Mouse (Mus musculus): Measurements from ENCODE around the gene Cables2.
"Not testable (repeated sequence)": the region's sequence is repeated elsewhere in the genome, so short reads cannot be mapped to it uniquely, and the experiment has no call there.

The Cables2 gene

GRCm38 (mm10) chr2:180279321-180279720, 6.0 kb upstream of the Cables2 start:
- DNase-seq (ENCODE audit: low read depth, low spot score): no peak

GRCm38 (mm10) chr2:180277773-180278320, 4.6 kb upstream of the Cables2 start:
- peak; percentile 82 for DNase-seq (ENCODE audit: low read depth, low spot score)

- no peak for DNase-seq (ENCODE audit: low read depth, low spot score)
Observed at GRCm38 (mm10) chr2:180276851-180277259, 3.6 kb upstream of the Cables2 start.

DNA sequence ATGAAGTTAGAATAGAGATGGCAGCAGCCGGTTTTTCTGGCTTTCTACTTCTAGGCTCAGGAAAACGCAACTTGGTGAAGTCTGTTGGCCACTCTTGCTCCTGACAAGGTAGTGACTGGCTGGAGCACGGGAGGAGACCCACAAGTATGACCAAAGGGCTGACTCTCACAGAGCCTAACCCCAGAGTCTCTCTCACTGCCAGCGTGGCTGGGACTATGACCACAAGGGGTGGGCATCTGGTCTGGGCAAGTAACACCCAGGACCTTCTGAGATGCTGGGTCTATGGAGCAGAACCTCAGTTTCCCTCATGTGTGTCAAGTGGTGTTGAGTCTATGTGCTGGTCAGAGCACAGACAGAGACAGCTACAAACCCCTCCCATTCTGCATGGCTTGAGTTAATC, 3.1 kb upstream of the Cables2 start:
- DNase-seq (ENCODE audit: low read depth, low spot score): no peak

GRCm38 (mm10) chr2:180275836-180276235, 2.5 kb upstream of the Cables2 start:
- DNase-seq (ENCODE audit: low read depth, low spot score): peak; percentile 99

GRCm38 (mm10) chr2:180274523-180274922, 1.2 kb upstream of the Cables2 start:
- no peak for DNase-seq (ENCODE audit: low read depth, low spot score)

DNA sequence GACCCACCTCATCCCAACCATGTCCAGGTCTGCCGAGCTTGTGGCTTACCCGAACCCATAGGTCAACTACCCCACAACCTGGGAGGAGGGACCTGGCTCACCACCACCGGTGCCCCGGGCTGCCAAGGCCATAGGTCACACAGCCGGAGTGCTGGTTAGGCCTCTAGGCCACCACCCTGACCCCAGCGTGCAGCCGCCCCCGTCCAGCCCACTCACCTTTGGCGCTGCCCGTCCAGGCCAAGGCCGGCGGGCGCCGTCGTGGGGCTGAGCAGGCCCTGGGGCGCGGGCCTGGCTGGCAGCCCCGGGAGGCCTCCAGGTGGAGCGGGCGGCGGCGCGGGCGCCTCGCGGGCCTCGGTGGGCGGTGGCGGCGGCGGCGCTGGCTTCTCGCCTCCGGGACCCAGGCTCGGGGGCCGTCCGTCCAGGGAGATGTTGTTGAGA, 393 bp downstream of the Cables2 start:
- DNase-seq (ENCODE audit: low read depth, low spot score): peak; percentile 27

DNA sequence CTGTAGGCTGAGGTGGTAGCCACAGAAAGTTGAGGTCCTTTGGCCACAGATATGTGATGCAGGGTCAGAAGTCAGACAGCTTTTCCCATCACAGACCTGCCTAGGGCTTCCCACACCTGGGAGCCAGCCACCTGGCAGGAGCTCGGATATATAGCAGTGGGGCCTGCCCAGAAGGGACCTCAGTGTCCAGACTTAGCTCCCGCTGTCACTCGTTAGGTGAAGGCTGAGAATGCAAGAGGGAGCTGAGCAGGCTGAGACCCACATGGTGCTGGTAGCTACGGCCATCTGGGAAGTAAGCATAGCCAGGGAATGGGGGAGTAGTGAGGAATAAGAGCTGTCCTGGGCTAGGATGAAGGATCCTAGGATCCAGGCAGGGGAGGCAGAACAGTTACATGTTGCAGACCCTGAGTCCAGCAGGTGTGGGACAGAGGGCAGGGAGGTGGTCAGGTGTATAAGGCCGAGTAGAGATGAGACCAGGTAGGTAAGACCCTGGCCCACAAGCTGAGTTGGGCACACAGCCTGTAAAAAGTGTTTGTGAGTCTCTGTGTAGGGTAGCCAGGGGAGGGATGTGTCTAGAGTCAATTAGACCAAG, 1.4 kb downstream of the Cables2 start:
- no peak for DNase-seq (ENCODE audit: low read depth, low spot score)

- no peak for DNase-seq (ENCODE audit: low read depth, low spot score)
Observed at GRCm38 (mm10) chr2:180270537-180271255, 2.6 kb downstream of the Cables2 start.

DNA sequence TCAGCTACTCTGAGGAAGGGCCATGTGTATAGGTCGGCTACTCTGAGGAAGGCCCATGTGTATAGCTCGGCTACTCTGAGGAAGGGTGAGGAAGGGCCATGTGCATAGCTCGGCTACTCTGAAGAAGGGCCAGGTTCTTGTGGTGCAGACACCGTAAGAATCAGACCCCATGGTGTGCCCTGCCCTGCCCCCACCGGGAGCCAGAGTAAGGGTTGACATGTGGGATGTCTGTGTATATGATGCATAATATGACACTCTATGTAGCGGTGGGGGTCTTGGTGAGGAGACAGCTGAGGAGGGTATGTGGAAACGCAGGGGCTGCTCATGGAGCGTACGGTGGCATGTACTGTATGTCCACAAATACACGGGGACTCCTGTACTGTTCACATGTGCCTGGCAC, 4.0 kb downstream of the Cables2 start:
- DNase-seq (ENCODE audit: low read depth, low spot score): no peak

DNA sequence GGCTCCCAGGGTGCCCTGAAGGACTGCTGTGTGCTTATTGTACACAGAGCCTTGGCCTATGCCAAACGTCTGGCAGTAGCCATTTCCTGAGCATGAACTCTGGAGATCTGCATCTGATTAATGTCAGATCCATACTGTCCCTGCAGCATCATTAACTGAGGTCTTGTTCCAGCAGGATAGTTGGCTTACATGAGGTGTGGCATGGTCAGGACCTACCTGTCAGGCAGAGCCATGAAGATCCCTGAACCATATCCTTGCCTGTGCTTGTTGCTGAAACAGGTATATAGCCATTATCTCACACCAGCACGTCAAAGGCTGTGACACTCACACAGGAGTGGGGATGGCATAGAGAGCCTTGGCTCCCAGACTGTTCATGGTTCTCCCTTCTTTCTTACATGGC, 5.3 kb downstream of the Cables2 start:
- DNase-seq (ENCODE audit: low read depth, low spot score): no peak

DNA sequence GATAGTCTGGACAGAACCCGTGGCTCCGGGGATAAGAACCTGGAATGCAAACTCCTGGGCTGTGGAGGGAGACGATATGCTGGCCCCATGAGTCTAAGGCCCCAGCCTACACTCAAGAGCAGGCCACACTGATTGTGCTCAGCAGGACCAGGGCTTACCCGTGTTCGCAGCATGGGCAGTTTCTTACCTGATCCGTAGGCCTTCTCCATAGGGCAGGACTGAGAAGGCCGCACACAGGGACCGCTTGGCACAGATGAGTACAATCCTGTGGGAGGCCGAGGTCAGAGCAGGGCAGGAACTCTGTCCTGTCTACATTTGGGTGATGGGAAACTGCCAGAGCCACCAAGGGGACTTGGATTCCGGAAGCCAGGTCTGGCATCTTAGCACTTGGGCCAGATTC, 10.4 kb downstream of the Cables2 start:
- DNase-seq (ENCODE audit: low read depth, low spot score): no peak

- no peak for DNase-seq (ENCODE audit: low read depth, low spot score)
Observed at GRCm38 (mm10) chr2:180262441-180262840, 10.9 kb downstream of the Cables2 start.

GRCm38 (mm10) chr2:180261901-180262300, 11.4 kb downstream of the Cables2 start:
- DNase-seq (ENCODE audit: low read depth, low spot score): no peak

- peak; percentile 65 for DNase-seq (ENCODE audit: low read depth, low spot score)
Observed at GRCm38 (mm10) chr2:180260610-180261480, 12.5 kb downstream of the Cables2 start.

- peak; percentile 64 for DNase-seq (ENCODE audit: low read depth, low spot score)
Observed at GRCm38 (mm10) chr2:180259826-180260609, 13.3 kb downstream of the Cables2 start.

- not testable (repeated sequence) for DNase-seq (ENCODE audit: low read depth, low spot score)
Observed at GRCm38 (mm10) chr2:180258951-180259484, 14.3 kb downstream of the Cables2 start.

- no peak for DNase-seq (ENCODE audit: low read depth, low spot score)
Observed at GRCm38 (mm10) chr2:180257963-180258865, 15.1 kb downstream of the Cables2 start.

DNA sequence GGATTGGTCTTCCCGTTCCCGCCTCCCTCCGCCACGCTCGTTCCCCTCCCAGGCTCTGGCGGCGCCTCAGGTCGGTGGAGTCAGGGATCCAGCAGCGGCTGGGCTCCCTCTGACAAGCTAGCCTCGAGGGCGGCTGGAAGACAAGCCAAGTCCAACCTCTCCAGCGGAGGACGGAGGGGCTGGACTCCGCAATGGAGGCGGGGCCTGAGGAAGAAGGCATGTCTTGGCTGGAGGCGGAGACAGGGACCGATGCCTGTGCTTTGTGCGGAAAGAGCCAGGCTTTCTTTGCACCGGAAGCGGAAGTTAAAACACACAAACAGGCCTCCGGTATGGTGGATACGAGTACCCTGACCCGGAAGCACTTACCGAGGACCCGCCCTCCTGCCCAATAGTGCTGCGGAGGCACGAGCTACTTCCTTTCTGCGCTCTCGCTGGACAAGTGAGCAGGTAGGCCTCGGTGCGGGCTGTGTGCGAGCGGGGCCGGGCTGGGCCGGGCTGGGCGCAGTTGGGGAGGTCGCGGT, 16.2 kb downstream of the Cables2 start, which contains the start of gene Rps21:
TSS of gene Rps21 (plus strand) at position 377 of the 521 bp plus-strand sequence.
- DNase-seq (ENCODE audit: low read depth, low spot score): peak; percentile 100

Data from R1 (cell line).